Mouse (Mus musculus) lung, postnatal 0 days (tissue): ENCODE data around the gene Slc17a9. TPM values are rescaled to one million over a fixed set of nuclear protein-coding genes. Genes with fewer than 3 reads are reported as not detected.

Experiments
- ATAC-seq: fragments of 200-750 bp; cut with Nextera tagmentation; 2 replicates; pipeline ENCODE4 v1.8.0; 2017; ENCODE audit warnings: moderate library complexity
- DNase-seq: peaks from one replicate; pipeline ENCODE4 v3.0.0-alpha.2; 2016; ENCODE audit warnings: low spot score
- H3K27ac ChIP-seq: fragments of 300-500 bp; sonication (generic); 2 replicates; pipeline ENCODE4 v1.5.1; 2014; ENCODE audit warnings: antibody characterized with exemption, mild to moderate bottlenecking, low read length, mixed read lengths
- H3K27me3 ChIP-seq: fragments of 300-500 bp; sonication (generic); replicated peaks from 2 replicates; pipeline ENCODE4 v1.6.1; 2014; ENCODE audit warnings: low read length, mixed read lengths; ENCODE audit not compliant: insufficient read depth
- H3K36me3 ChIP-seq: fragments of 300-500 bp; sonication (generic); 2 replicates; pipeline ENCODE4 v1.6.1; 2014; ENCODE audit warnings: low read length, mixed read lengths; ENCODE audit not compliant: insufficient read depth
- H3K4me1 ChIP-seq: fragments of 300-500 bp; sonication (generic); 2 replicates; pipeline ENCODE4 v1.6.1; 2014; ENCODE audit warnings: antibody characterized with exemption, low read depth, low read length, mixed read lengths; ENCODE audit not compliant: insufficient read depth
- H3K4me2 ChIP-seq: fragments of 300-500 bp; sonication (generic); replicated peaks from 2 replicates; pipeline ENCODE4 v1.6.1; 2014; ENCODE audit warnings: low read depth, mild to moderate bottlenecking, low read length, moderate library complexity, mixed read lengths
- H3K4me3 ChIP-seq: fragments of 300-500 bp; sonication (generic); 2 replicates; pipeline ENCODE4 v1.5.1; 2014; ENCODE audit warnings: low read depth, low read length
- H3K9ac ChIP-seq: fragments of 300-500 bp; sonication (generic); replicated peaks from 2 replicates; pipeline ENCODE4 v1.6.1; 2014; ENCODE audit warnings: low read depth, mild to moderate bottlenecking
- H3K9me3 ChIP-seq: fragments of 300-500 bp; sonication (generic); 2 replicates; pipeline ENCODE4 v1.6.1; 2016; ENCODE audit warnings: low read length, mixed read lengths
- CTCF ChIP-seq: IDR thresholded peaks from 2 replicates; pipeline ENCODE4 v1.5.1; 2016; ENCODE audit warnings: antibody characterized with exemption, mild to moderate bottlenecking
- EP300 ChIP-seq: IDR thresholded peaks from 2 replicates; pipeline ENCODE4 v1.6.1; 2016; ENCODE audit warnings: antibody characterized with exemption, mild to moderate bottlenecking, control low read depth
- WGBS: fragments of 180-500 bp; shearing (Covaris S2); extraction: QIAGEN DNeasy Blood & Tissue Kit; methylation state at CpG from one replicate; pipeline ENCODE4 v1.1.7; 2014; 5-methylcytosine and 5-hydroxymethylcytosine counted together
- polyA plus RNA-seq: library from polyadenylated mRNA; unstranded; fragments of >200 nt; fragmentation: Nextera tagmentation; extraction: Ambion mirVana; gene quantifications from 2 replicates; pipeline ENCODE4 v1.2.1, GENCODE M21; 2015

The Slc17a9 gene
- polyA plus RNA-seq, 1 experiment from 2014 or later = 1.4 TPM

GRCm38 (mm10) chr2:180723865-180724264 is 1.2 kb upstream of the Slc17a9 start:
- TF ChIP-seq EP300 = no peak
- no peak for TF ChIP-seq CTCF
- Histone ChIP-seq H3K36me3 (peaks cover 33% of the 10 kb centered on the region; the same call in 1 of the 2 replicates), H3K4me3 (no peak overlapping the region), H3K27ac (no peak overlapping the region), H3K4me2 (no peak overlapping the region), H3K27me3 (no peaks in the 10 kb centered on the region), H3K4me1 (peaks cover 4% of the 10 kb centered on the region; the same call in 1 of the 2 replicates), H3K9me3 (no peaks in the 10 kb centered on the region), H3K9ac (no peak overlapping the region)
- DNase-seq = no peak
- 67% methylated on average over 2 of the region's 2 CpGs for whole genome bisulfite sequencing
- ATAC-seq = no peak

DNA sequence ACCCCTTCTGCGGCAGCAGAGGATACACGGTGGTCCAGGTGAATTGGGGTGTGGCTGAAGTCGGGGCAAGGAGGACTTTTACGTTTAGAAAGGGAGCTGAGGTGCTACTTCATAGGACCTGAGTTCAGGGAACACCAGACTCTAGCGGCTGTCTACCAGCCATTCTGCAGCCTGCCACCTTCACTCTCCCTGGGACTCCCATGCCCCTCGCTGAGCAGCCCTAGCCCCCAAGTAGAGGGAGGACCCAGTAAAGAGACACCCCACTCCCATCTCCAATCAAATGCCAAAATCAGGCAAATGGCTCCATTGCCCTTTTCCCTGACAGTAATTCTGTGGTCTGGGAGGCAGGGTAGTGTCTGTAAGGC is 333 bp downstream of the Slc17a9 start:
- Histone ChIP-seq H3K36me3 (peaks cover 23% of the 10 kb centered on the region; the same call in 1 of the 2 replicates), H3K27ac (no peak overlapping the region), H3K4me1 (peaks cover 4% of the 10 kb centered on the region; the same call in 1 of the 2 replicates), H3K9ac (no peak overlapping the region), H3K4me3 (peak overlapping the region; percentile 23; the same call in 1 of the 2 replicates), H3K27me3 (no peaks in the 10 kb centered on the region), H3K4me2 (peak overlapping the region; percentile 54), H3K9me3 (no peaks in the 10 kb centered on the region)
- no peak for DNase-seq
- WGBS = 0% methylated on average over 6 of the region's 6 CpGs
- ATAC-seq = no peak
- TF ChIP-seq EP300 = no peak
- no peak for TF ChIP-seq CTCF

DNA sequence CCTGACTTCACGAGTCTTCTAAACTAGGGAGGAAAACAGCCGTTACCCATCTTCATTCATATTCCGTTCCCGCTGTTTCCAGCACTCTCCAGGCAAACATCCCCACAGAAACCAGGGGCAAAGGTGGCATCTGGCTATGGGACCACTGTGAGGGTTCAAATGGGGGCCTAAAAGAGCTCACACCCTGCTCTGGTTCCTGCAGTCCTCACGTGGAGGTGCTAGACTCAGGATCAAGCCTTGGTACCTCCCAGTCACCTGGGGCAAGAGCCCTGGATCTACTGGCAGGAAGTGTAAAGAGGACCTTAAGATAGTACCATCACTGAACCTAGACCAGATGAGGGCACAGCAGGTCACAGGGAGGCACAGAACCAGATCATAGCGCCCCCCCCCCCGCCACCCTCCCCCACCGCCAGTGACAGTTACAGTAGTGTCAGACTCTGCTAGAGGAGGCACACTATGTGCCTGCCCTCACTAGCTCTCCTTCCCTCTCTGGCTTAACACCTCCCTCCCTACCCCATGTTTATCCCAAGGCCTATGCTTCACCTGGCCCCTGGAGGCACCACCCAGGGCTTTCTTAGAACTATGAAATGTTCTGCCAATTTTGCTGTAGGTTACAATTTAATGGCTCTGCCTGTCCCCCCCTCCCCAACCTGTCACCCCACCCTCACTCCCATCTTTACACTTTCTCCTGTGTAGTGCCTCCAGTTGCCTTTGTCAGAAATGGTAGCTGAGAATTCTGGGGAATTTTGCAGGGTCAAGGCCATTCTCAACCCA is 980 bp downstream of the Slc17a9 start:
- H3K4me2 ChIP-seq = no peak overlapping the region; the same call in 1 of the 2 replicates

DNA sequence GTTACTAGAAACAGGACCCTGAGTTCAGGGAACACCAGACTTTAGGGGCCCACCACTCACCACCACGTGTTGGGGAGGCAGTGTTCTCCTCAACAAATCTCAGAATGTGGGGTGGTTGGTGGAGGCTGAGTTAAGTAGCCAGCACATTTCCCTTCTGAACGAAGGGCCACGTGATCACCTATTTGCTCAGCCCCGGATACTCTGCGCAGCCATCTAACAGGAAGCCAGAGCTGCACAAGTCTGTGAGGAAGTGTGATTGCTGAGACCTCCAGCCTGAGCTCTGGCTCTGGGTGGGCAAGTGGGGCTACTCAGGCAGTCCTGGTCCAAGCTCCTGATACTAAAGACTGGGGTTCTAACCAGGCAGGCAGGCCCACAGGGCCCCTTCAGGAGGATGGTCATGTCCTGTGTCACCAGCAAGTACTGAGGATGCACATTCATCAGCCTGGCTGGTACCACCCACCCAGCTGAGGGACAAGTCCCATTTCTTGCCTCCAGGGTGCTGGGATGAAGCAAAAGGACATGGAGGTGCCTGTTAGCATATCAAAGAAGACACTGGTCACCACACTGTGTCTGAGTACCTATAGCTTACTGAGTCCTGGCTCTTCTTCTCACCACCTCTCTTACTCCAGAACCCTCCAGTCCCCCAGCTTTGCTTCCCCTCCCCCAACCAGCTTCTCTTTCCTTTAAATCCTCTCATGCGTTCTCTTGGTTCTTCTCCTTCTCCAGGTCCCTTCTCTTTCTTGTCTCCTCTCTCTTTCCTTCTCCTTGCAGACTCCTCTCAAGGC is 1.8 kb downstream of the Slc17a9 start:
- no peak overlapping the region for H3K9ac ChIP-seq
- H3K4me3 ChIP-seq = no peak overlapping the region
- H3K4me1 ChIP-seq = peaks cover 4% of the 10 kb centered on the region; the same call in 1 of the 2 replicates
- WGBS = 37% methylated on average over 6 of the region's 6 CpGs
- DNase-seq = peak; percentile 28
- H3K27me3 ChIP-seq = no peaks in the 10 kb centered on the region
- no peak overlapping the region for H3K27ac ChIP-seq
- no peaks in the 10 kb centered on the region for H3K9me3 ChIP-seq
- peaks cover 9% of the 10 kb centered on the region; the same call in 1 of the 2 replicates for H3K36me3 ChIP-seq
- no peak overlapping the region for H3K4me2 ChIP-seq
- TF ChIP-seq CTCF (no peak), EP300 (no peak)
- no peak for ATAC-seq

More for the DNA sequence above, 980 bp downstream of the Slc17a9 start:
- H3K4me1 ChIP-seq = peaks cover 4% of the 10 kb centered on the region; the same call in 1 of the 2 replicates
- no peaks in the 10 kb centered on the region for H3K27me3 ChIP-seq
- ATAC-seq (no peak), DNase-seq (no peak)
- no peaks in the 10 kb centered on the region for H3K9me3 ChIP-seq
- H3K4me3 ChIP-seq = no peak overlapping the region
- WGBS = 21% methylated on average over 8 of the region's 8 CpGs
- no peak overlapping the region for H3K27ac ChIP-seq
- no peak overlapping the region for H3K9ac ChIP-seq
- H3K36me3 ChIP-seq = peaks cover 16% of the 10 kb centered on the region; the same call in 1 of the 2 replicates
- no peak for TF ChIP-seq EP300
- no peak for TF ChIP-seq CTCF

- Histone ChIP-seq H3K4me3 (no peak overlapping the region), H3K27me3 (no peaks in the 10 kb centered on the region), H3K4me1 (peaks cover 4% of the 10 kb centered on the region; the same call in 1 of the 2 replicates), H3K27ac (no peak overlapping the region), H3K36me3 (0 out of 2 replicates have a peak, but pooled peaks cover 3% of the 10 kb centered on the region), H3K9me3 (no peaks in the 10 kb centered on the region), H3K9ac (no peak overlapping the region), H3K4me2 (no peak overlapping the region)
- no peak for ATAC-seq
- no peak for DNase-seq
- TF ChIP-seq EP300 = no peak
- no peak for TF ChIP-seq CTCF
- 46% methylated on average over 4 of the region's 4 CpGs for WGBS
Observed at GRCm38 (mm10) chr2:180727613-180728021, 2.6 kb downstream of the Slc17a9 start.

DNA sequence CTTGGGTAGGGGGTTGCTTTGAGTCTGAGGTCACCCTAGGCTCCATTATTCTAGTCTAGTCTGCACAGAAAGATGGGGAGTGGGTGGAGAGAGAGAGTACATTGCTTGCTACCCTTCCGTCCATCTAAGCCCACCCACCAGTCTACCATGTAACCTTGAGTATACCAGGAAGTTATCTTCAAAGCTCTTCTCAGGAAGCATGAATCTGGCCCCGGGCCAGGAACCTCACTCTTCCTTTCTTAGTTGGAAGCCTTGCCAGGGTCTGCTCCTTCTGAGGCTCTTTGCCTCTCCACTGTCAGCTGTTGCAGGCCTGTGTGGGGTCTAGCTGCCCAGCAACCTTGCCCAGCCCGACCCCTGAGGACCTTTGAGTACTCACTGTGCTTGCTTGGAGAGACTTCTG is 6.0 kb downstream of the Slc17a9 start:
- no peak for DNase-seq
- WGBS = 38% methylated on average over 3 of the region's 3 CpGs
- Histone ChIP-seq H3K4me3 (no peak overlapping the region), H3K27ac (no peak overlapping the region), H3K4me2 (no peak overlapping the region), H3K9ac (no peak overlapping the region), H3K9me3 (no peaks in the 10 kb centered on the region), H3K4me1 (no peaks in the 10 kb centered on the region), H3K27me3 (no peaks in the 10 kb centered on the region), H3K36me3 (no peaks in the 10 kb centered on the region)
- TF ChIP-seq CTCF (no peak), EP300 (no peak)
- ATAC-seq = no peak
